Mouse (Mus musculus): ENCODE measurements at regions not wholly inside any gene's neighbourhood (a gene's known extent, or its start where the extent isn't known, plus 50 kb on each side); places are given as distances from the start of the nearest gene placed in this dataset.

DNA sequence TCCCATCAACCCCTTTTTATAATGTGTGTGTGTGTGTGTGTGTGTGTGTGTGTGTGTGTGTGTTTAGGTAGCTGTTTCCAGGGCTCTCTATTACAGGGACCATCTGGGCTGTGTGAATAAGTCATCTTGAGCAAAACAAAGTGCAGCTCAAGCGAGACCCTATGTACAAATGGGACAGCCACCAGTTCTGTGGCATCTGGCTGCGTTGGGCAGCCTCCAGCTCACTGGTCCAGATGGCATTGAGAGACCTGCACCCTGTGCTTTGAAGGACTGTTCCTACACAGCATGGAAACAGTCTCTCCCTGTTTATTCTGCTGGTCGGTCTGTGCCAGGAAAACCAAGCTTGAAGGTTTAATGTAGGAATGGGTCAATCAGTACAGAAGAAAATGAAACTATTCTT is 311.4 kb upstream of the Cdyl start:
- TF ChIP-seq POLR2A (IDR thresholded peaks at IDR 0.05; ENCODE audit: low read depth, low read length) (no peak), CTCF (conservative IDR thresholded peaks at IDR 0.05; ENCODE audit: insufficient read depth, insufficient read length, low read depth, low read length) (no peak)
